Mouse (Mus musculus): ENCODE measurements around the gene Krtdap.
A peak's percentile ranks its signal among the peaks of the same experiment; 100 is the strongest.
"Not testable (repeated sequence)": the region's sequence is repeated elsewhere in the genome, so short reads cannot be mapped to it uniquely, and the experiment has no call there.

Krtdap gene

GRCm38 (mm10) chr7:30787377-30788022 lies at the start of gene Krtdap:
Gene Krtdap (plus strand): TSS chr7:30787896.
- DNase-seq (ENCODE audit: low read depth, low spot score): no peak

DNA sequence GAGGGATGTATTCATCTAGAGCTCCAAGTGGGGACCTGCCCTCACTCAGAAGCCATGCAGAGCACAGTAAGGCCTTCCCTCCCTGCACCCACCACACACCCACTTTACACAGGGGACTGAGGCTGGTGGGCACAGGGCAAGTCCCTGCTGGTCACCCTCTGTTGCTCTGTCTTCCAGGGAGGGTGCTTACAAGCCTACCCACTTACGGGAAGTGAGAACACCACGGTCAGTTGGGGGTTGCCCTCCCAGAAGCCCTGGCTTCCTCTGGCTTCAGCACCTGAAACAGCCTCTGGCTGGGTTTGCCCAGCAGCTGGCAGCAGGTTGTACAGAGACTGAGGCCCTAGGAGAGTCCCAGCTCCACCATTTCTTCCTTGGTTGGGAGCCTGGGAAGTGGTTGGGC lies 45.1 kb upstream of the Krtdap start:
- not testable (repeated sequence) for DNase-seq (ENCODE audit: low read depth, low spot score)

GRCm38 (mm10) chr7:30743617-30744016 lies 44.1 kb upstream of the Krtdap start, which contains the start of gene Gapdhs:
Gene Gapdhs (minus strand): TSS chr7:30743681.
- not testable (repeated sequence) for DNase-seq (ENCODE audit: low read depth, low spot score)

DNA sequence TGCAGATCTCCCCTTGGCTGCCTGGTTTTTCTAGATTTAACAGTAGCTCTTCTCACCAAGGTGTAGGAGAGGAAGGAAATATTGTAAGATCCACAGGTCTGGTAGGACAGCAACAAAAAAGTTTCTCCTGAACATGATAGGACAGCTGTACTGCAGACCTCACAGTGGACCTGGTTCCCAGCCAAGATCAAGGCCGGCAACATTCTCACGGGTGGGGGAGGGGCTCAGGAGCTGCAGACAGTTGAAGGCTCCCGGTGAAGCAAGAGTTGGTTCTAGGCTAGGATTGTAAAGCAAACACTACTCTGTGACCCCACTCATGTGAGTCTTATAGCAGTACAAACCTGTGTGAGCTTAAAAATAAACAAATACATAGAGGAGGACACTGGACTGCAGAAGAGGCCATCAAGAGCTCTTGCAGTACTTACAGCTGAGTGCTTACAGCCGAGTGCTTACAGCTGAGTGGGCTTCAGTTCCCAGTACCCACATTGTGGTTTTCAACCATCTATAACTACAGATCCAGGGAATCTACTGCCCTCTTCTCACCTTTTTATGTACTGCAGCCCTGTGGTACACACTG lies 43.6 kb upstream of the Krtdap start:
- no peak for DNase-seq (ENCODE audit: low read depth, low spot score)

GRCm38 (mm10) chr7:30747525-30748204 lies 40.0 kb upstream of the Krtdap start:
- peak; percentile 54 for DNase-seq (ENCODE audit: low read depth, low spot score)

DNA sequence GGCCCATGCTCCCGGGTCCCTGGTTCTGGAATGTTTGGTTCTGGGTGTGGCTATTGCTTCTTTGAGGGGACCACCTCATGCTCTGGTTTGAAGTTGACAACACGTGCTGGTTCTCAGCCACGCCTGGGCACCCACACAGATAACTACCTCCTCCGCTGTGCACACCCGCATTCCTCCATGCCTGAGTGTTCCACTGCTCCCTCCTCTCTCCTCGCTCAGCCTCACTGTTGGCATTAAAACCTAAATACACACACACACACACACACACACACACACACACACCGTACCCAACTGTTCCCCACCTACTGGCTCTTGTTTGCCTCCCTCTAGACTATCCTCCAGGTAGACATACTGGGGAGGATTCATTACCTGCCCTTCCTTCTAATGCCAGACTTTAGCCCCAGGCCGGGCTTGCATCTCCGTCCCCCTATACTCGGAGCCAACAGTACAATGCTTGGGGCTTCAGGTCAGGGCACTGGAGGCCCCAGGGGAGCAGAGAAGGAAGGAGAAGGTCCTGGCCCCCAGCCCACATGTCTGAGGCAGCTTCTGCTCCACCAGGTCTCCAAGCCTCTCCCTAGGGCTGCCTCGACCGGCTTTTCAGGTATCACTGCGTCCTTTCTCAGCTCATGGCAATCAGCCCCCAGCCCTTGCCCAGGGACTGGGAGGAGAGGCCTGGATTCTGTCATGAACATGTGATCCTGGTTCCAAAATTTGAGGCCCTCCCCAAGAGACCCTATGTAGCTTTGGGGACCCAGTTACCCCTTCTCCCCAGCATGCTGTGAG lies 37.7 kb upstream of the Krtdap start:
- DNase-seq (ENCODE audit: low read depth, low spot score): no peak

DNA sequence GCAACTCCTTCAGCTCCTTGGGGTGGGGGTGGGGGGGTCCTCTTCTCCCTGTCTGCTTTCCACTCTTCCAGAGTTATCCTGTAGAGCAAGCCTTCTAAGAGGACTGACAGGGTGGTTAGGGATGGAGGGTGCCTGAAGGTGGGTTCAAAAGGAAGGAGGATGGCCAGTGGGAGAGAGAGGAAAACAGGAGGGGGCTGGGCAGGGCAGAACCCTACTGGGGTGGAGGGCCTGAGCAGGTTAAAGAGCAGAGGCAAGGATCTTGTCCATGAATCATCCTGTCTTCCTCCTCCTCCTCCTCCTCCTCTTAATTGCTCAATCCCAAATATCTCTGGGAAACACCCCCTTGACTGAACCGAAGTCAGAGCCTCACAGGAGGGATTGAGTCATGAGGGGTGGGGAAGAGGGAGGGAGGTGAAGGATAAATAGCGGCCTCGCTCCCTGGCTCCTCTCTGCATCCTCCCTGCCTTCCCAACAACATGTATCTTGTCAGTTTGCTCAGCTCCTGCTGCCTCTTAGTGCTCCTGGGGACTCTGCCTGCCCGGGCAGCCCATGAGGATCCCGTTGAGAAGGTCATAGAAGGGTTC lies 36.5 kb upstream of the Krtdap start, which contains the start of gene Sbsn:
Gene Sbsn (plus strand): TSS at position 386 of the 584 bp plus-strand sequence.
- no peak for DNase-seq (ENCODE audit: low read depth, low spot score)

GRCm38 (mm10) chr7:30757001-30757400 lies 30.7 kb upstream of the Krtdap start:
- DNase-seq (ENCODE audit: low read depth, low spot score): peak; percentile 72

DNA sequence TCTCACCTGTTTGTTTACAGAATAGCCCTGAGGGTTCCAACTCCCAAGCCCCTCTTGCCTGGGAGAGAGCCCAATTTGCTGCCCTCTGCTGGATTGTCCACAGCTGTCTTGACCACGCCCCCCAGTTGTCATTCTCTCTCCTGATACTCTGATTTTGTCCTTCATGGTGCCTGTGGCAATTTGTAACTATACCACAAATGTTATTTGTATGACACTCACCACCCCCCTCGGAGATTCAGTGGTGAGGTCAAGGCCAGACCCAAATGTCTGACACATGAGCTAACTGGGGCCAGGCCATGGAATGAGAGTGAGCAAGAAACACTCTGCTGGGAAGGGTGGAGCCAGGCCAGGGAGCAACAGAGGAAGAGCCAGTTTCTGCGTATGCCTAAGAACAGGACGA lies 28.8 kb upstream of the Krtdap start:
- peak; percentile 48 for DNase-seq (ENCODE audit: low read depth, low spot score)

- no peak for DNase-seq (ENCODE audit: low read depth, low spot score)
Observed at GRCm38 (mm10) chr7:30761769-30762352, 25.8 kb upstream of the Krtdap start.

DNA sequence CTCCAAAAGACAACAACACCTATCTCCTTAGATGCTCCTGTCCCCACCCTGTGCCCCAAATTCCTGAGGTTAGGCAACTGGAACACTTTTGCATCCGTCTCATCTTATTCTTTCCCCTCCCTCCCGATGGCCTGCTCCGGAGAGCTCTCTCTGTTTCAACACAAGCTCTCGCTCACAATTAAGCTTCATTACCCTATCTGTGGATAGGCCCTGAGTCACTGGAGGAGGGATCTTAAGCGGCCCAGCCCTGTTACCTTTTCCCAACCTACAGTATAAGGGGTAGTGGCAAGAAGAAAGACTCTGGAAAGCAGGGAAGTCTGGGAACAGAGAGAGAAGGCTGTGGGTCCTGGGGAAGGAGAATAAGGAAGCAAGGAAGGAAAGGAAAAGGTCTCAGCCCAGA lies 24.2 kb upstream of the Krtdap start, which contains the start of gene Dmkn:
Gene Dmkn (plus strand): TSS at position 301 of the 400 bp plus-strand sequence.
- no peak for DNase-seq (ENCODE audit: low read depth, low spot score)

- no peak for DNase-seq (ENCODE audit: low read depth, low spot score)
Observed at GRCm38 (mm10) chr7:30765173-30765572, 22.5 kb upstream of the Krtdap start.

DNA sequence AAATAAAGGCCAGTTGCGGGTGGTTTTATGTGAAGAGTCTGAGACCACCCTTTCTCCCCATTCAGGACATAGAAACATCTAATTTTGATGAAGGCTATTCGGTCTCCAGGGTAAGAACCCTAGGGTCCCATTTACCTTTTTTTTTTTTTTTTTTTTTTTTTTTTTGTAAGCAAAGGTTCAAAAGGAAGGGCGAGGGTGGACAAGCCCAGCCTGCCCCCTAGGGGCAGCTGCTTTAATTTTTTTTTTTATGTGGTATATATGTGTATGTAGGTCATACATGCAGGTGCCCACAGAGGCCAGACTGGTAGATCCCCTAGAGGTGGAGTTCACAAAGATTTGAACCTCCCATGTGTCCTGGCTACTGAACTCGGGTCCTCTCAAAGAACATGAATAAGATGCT lies 21.3 kb upstream of the Krtdap start:
- DNase-seq (ENCODE audit: low read depth, low spot score): no peak

DNA sequence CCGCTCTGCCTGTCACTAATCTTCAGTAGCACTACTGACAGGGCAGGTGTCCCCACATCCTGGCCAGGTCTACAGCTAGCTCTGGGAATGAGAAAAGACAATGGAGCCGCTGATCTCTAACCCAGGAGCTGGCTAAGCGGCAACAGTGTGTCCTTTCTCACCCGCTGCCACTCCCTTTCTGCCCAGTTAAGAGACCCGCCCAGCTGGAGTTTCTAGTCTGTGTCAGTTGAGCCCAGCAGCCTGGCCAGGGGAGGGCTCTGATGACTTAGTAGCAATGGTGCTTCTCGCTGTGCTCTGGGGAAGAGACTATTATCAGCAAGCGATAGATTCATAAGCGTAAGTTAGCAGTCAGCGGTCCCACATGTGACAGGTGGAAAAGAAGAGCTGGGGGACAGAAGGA lies 18.5 kb upstream of the Krtdap start:
- no peak for DNase-seq (ENCODE audit: low read depth, low spot score)

- no peak for DNase-seq (ENCODE audit: low read depth, low spot score)
Observed at GRCm38 (mm10) chr7:30776104-30776503, 11.6 kb upstream of the Krtdap start.

- peak; percentile 67 for DNase-seq (ENCODE audit: low read depth, low spot score)
Observed at GRCm38 (mm10) chr7:30777081-30777579, 10.6 kb upstream of the Krtdap start.

DNA sequence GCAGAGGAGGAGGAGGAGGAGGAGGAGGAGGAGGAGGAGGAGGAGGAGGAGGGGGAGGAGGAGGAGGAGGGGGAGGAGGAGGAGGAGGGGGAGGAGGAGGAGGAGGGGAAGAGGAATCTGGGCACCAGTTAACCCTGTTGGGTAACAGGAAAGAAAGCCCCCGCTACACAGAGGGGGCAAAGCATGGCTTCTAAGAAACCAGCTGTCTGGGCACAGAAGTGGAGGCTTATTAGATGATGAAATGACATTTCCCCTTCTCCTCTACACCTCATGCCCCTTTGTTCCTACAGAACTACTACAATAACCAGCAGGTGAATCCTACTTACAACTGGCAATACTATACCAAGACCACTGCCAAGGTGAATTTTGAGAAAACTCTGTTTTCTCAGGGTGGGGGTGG lies 9.8 kb upstream of the Krtdap start:
- no peak for DNase-seq (ENCODE audit: low read depth, low spot score)

GRCm38 (mm10) chr7:30781792-30782191 lies 5.9 kb upstream of the Krtdap start:
- peak; percentile 69 for DNase-seq (ENCODE audit: low read depth, low spot score)

DNA sequence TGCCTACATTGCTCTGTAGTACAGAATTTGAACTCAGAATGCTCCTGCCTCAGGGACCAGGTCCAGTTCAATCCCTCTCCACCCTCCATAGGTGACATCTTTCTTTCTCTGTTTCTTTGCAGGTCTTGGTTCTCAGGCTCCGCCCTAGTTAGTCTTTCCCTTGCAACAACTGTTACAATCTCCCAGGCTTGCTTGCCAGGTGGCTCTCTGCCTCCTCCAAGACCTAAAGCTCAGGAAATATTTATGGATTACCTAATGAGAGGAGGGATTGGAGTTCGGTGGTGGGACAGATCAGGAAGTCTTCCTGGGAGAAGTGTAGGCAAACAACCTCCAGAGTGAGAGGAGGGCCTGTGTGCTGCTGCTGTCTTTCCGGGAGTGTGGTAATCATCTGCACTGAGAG lies 5.0 kb upstream of the Krtdap start:
- no peak for DNase-seq (ENCODE audit: low read depth, low spot score)

DNA sequence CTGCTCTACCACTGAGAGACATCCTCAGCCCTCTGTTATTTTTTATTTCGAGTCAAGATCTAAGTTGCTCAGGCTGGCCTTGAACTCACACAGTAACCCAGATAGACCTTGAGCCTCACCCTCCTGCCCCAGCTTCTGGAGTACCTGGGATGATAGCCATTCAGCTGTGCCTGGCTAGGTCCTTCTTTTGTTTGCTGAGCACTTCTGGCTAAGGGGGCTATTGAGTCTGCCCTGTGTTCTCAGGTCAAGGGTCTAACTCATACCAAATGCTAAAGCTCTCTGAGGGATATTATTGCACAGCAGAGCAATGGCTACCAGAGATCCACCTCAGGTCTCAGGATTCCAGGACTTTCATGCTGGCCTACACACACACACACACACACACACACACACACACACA lies 2.5 kb upstream of the Krtdap start:
- DNase-seq (ENCODE audit: low read depth, low spot score): no peak

Measured in ZHBTc4 (cell line).